Mouse (Mus musculus): ENCODE data around the gene Gm10681. TPM values are rescaled to one million over a fixed set of nuclear protein-coding genes. Genes with fewer than 3 reads are reported as not detected.

Gm10681 gene
- polyA plus RNA-seq, 1 experiment from 2014 or later: 0.08 TPM

Other genes starting within 250 kb of the Gm10681 start
- gene Phgdh, start 248.8 kb downstream of the Gm10681 start, polyA plus RNA-seq (2016; fragmentation: Nextera tagmentation; extraction: Ambion mirVana): 348 and 381 TPM in 2 replicates
- gene Zfp697, start 206.3 kb downstream of the Gm10681 start, polyA plus RNA-seq (2016; fragmentation: Nextera tagmentation; extraction: Ambion mirVana): 3.9 TPM in 2 replicates
- gene Gm4450, start 131.7 kb downstream of the Gm10681 start, polyA plus RNA-seq (2016; fragmentation: Nextera tagmentation; extraction: Ambion mirVana): not detected in 2 replicates
- 0.08 TPM in 2 replicates for gene Hsd3b4, start 78.3 kb downstream of the Gm10681 start, polyA plus RNA-seq (2016; fragmentation: Nextera tagmentation; extraction: Ambion mirVana)
- 0.07 TPM in 1 of 2 replicates, not detected in the other for gene Hsd3b5, start 41.4 kb upstream of the Gm10681 start, polyA plus RNA-seq (2016; fragmentation: Nextera tagmentation; extraction: Ambion mirVana)
- gene Hsd3b2, start 135.7 kb upstream of the Gm10681 start, polyA plus RNA-seq (2016; fragmentation: Nextera tagmentation; extraction: Ambion mirVana): not detected in 2 replicates
- 0.10 and 0.26 TPM in 2 replicates for gene Hsd3b3, start 174.3 kb upstream of the Gm10681 start, polyA plus RNA-seq (2016; fragmentation: Nextera tagmentation; extraction: Ambion mirVana)
- gene Hsd3b6, start 225.6 kb upstream of the Gm10681 start, polyA plus RNA-seq (2016; fragmentation: Nextera tagmentation; extraction: Ambion mirVana): 45.7 and 53.1 TPM in 2 replicates

Measured in liver, embryonic 12.5 days (tissue).